Mouse (Mus musculus): Measurements from ENCODE around the gene Hsd3b6. TPM values are rescaled to one million over a fixed set of nuclear protein-coding genes. Genes with fewer than 3 reads are reported as not detected.

The Hsd3b6 gene
- polyA plus RNA-seq, 1 experiment, result not detected

GRCm38 (mm10) chr3:98782181-98782868 lies 31.9 kb downstream of the Hsd3b6 start:
- no peak for DNase-seq (ENCODE audit: low read depth in 1 of 2, low spot score in 2 of 2)
- Histone ChIP-seq H3K27me3 (ENCODE audit: control insufficient read depth, insufficient read depth, low read length) (no peaks in the 10 kb centered on the region), H3K4me3 (ENCODE audit: extremely low read depth, insufficient read depth, insufficient read length) (no peak overlapping the region), H3K4me1 (ENCODE audit: control insufficient read depth, insufficient read depth, insufficient read length) (no peaks in the 10 kb centered on the region), H3K27ac (ENCODE audit: insufficient read depth, low read length) (no peak overlapping the region), H3K36me3 (ENCODE audit: control insufficient read depth, insufficient read depth, low read length) (no peaks in the 10 kb centered on the region)
- no peak for TF ChIP-seq POLR2A (IDR thresholded peaks at IDR 0.05; ENCODE audit: low read depth, low read length)

GRCm38 (mm10) chr3:98780921-98781320 lies 33.3 kb downstream of the Hsd3b6 start:
- DNase-seq (ENCODE audit: low read depth in 1 of 2, low spot score in 2 of 2), result no peak
- TF ChIP-seq POLR2A (IDR thresholded peaks at IDR 0.05; ENCODE audit: low read depth, low read length), result no peak
- TF ChIP-seq CTCF (IDR thresholded peaks at IDR 0.05; ENCODE audit: extremely low read depth, insufficient read depth, insufficient read length, insufficient replicate concordance), result no peak
- H3K27ac ChIP-seq (ENCODE audit: insufficient read depth, low read length), result no peak overlapping the region
- no peaks in the 10 kb centered on the region for H3K4me1 ChIP-seq (ENCODE audit: control insufficient read depth, insufficient read depth, insufficient read length)
- H3K36me3 ChIP-seq (ENCODE audit: control insufficient read depth, insufficient read depth, low read length), result no peaks in the 10 kb centered on the region
- H3K4me3 ChIP-seq (ENCODE audit: extremely low read depth, insufficient read depth, insufficient read length), result no peak overlapping the region
- H3K27me3 ChIP-seq (ENCODE audit: control insufficient read depth, insufficient read depth, low read length), result no peaks in the 10 kb centered on the region

- H3K27ac ChIP-seq (ENCODE audit: insufficient read depth, low read length), result no peak overlapping the region
- DNase-seq (ENCODE audit: low read depth in 1 of 2, low spot score in 2 of 2), result no peak
These were observed 50.1 kb downstream of the Hsd3b6 start for GRCm38 (mm10) chr3:98764155-98764554.

GRCm38 (mm10) chr3:98756836-98757235 lies 57.4 kb downstream of the Hsd3b6 start:
- 82% methylated on average over 3 of the region's 3 CpGs for WGBS
- TF ChIP-seq POLR2A (IDR thresholded peaks at IDR 0.05; ENCODE audit: low read depth, low read length) (no peak), CTCF (IDR thresholded peaks at IDR 0.05; ENCODE audit: extremely low read depth, insufficient read depth, insufficient read length, insufficient replicate concordance) (no peak)
- Histone ChIP-seq H3K27ac (ENCODE audit: insufficient read depth, low read length) (no peak overlapping the region), H3K36me3 (ENCODE audit: control insufficient read depth, insufficient read depth, low read length) (no peaks in the 10 kb centered on the region), H3K4me3 (ENCODE audit: extremely low read depth, insufficient read depth, insufficient read length) (no peak overlapping the region), H3K4me1 (ENCODE audit: control insufficient read depth, insufficient read depth, insufficient read length) (no peaks in the 10 kb centered on the region), H3K27me3 (ENCODE audit: control insufficient read depth, insufficient read depth, low read length) (no peaks in the 10 kb centered on the region)
- DNase-seq (ENCODE audit: low read depth in 1 of 2, low spot score in 2 of 2), result no peak

More at GRCm38 (mm10) chr3:98764155-98764554, 50.1 kb downstream of the Hsd3b6 start:
- H3K4me3 ChIP-seq (ENCODE audit: extremely low read depth, insufficient read depth, insufficient read length), result no peak overlapping the region
- H3K27me3 ChIP-seq (ENCODE audit: control insufficient read depth, insufficient read depth, low read length), result no peaks in the 10 kb centered on the region
- no peaks in the 10 kb centered on the region for H3K36me3 ChIP-seq (ENCODE audit: control insufficient read depth, insufficient read depth, low read length)
- H3K4me1 ChIP-seq (ENCODE audit: control insufficient read depth, insufficient read depth, insufficient read length), result no peaks in the 10 kb centered on the region
- TF ChIP-seq POLR2A (IDR thresholded peaks at IDR 0.05; ENCODE audit: low read depth, low read length), result no peak
- no peak for TF ChIP-seq CTCF (IDR thresholded peaks at IDR 0.05; ENCODE audit: extremely low read depth, insufficient read depth, insufficient read length, insufficient replicate concordance)

Other genes starting within 250 kb of the Hsd3b6 start
- not detected in 2 replicates for gene Gm10681, start 225.6 kb downstream of the Hsd3b6 start, polyA plus RNA-seq (2012; rRNA removed)
- gene Hsd3b5, start 184.2 kb downstream of the Hsd3b6 start, polyA plus RNA-seq (2012; rRNA removed), result not detected in 2 replicates
- gene Hsd3b2, start 89.9 kb downstream of the Hsd3b6 start, polyA plus RNA-seq (2012; rRNA removed), result 0.02 TPM in 1 of 2 replicates, not detected in the other
- gene Hsd3b3, start 51.3 kb downstream of the Hsd3b6 start, polyA plus RNA-seq (2012; rRNA removed), result not detected in 2 replicates
- not detected in 2 replicates for gene Hsd3b1, start 45.4 kb upstream of the Hsd3b6 start, polyA plus RNA-seq (2012; rRNA removed)
- gene Hao2, start 78.8 kb upstream of the Hsd3b6 start, polyA plus RNA-seq (2012; rRNA removed), result 0.04 and 0.07 TPM in 2 replicates